Mouse (Mus musculus): ENCODE results near the gene Klrb1. TPM values are rescaled to one million over a fixed set of nuclear protein-coding genes. Genes with fewer than 3 reads are reported as not detected.
"Not testable (repeated sequence)": the region's sequence is repeated elsewhere in the genome, so short reads cannot be mapped to it uniquely, and the experiment has no call there.

Klrb1 gene
- polyA plus RNA-seq, 1 experiment from 2014 or later, result not detected

- not testable (repeated sequence) for ATAC-seq (replicated peaks; ENCODE audit: low FRiP score)
- WGBS, result 76% methylated on average over 6 of the region's 6 CpGs
Measured at GRCm38 (mm10) chr6:128747006-128747405, 24.1 kb upstream of the Klrb1 start.

GRCm38 (mm10) chr6:128737445-128737844 is 14.6 kb upstream of the Klrb1 start:
- 91% methylated on average over 7 of the region's 7 CpGs for WGBS
- no peak overlapping the region for H3K4me3 ChIP-seq (ENCODE audit: low read depth, low read length)
- no peaks in the 10 kb centered on the region for H3K9me3 ChIP-seq (ENCODE audit: control insufficient read depth, low read length)
- no peaks in the 10 kb centered on the region for H3K4me1 ChIP-seq (replicated peaks; ENCODE audit: control insufficient read depth, insufficient read depth, low read length)
- no peaks in the 10 kb centered on the region for H3K36me3 ChIP-seq (ENCODE audit: control insufficient read depth, insufficient read depth, low read length)
- H3K9ac ChIP-seq (ENCODE audit: low read length), result no peak overlapping the region
- no peak overlapping the region for H3K27ac ChIP-seq (ENCODE audit: low read depth, low read length)
- no peak for ATAC-seq (replicated peaks; ENCODE audit: low FRiP score)
- H3K27me3 ChIP-seq (ENCODE audit: control insufficient read depth, insufficient read depth, low read length), result no peaks in the 10 kb centered on the region
- no peak for DNase-seq (ENCODE audit: low spot score)
- no peak overlapping the region for H3K4me2 ChIP-seq (ENCODE audit: low read depth, low read length, severe bottlenecking)

More at GRCm38 (mm10) chr6:128747006-128747405, 24.1 kb upstream of the Klrb1 start:
- not testable (repeated sequence) for H3K9me3 ChIP-seq (ENCODE audit: control insufficient read depth, low read length); H3K27me3 ChIP-seq (ENCODE audit: control insufficient read depth, insufficient read depth, low read length); DNase-seq (ENCODE audit: low spot score); H3K4me2 ChIP-seq (ENCODE audit: low read depth, low read length, severe bottlenecking); H3K36me3 ChIP-seq (ENCODE audit: control insufficient read depth, insufficient read depth, low read length); H3K4me3 ChIP-seq (ENCODE audit: low read depth, low read length); H3K4me1 ChIP-seq (replicated peaks; ENCODE audit: control insufficient read depth, insufficient read depth, low read length); H3K27ac ChIP-seq (ENCODE audit: low read depth, low read length); H3K9ac ChIP-seq (ENCODE audit: low read length)

- Histone ChIP-seq H3K27me3 (ENCODE audit: control insufficient read depth, insufficient read depth, low read length) (no peaks in the 10 kb centered on the region), H3K4me1 (replicated peaks; ENCODE audit: control insufficient read depth, insufficient read depth, low read length) (no peaks in the 10 kb centered on the region), H3K9ac (ENCODE audit: low read length) (no peak overlapping the region), H3K4me3 (ENCODE audit: low read depth, low read length) (no peak overlapping the region), H3K27ac (ENCODE audit: low read depth, low read length) (no peak overlapping the region), H3K9me3 (ENCODE audit: control insufficient read depth, low read length) (no peaks in the 10 kb centered on the region), H3K4me2 (ENCODE audit: low read depth, low read length, severe bottlenecking) (no peak overlapping the region), H3K36me3 (ENCODE audit: control insufficient read depth, insufficient read depth, low read length) (no peaks in the 10 kb centered on the region)
- ATAC-seq (replicated peaks; ENCODE audit: low FRiP score) (no peak), DNase-seq (ENCODE audit: low spot score) (no peak)
Measured at GRCm38 (mm10) chr6:128736100-128736499, 13.2 kb upstream of the Klrb1 start.

- H3K9me3 ChIP-seq (ENCODE audit: control insufficient read depth, low read length), result no peaks in the 10 kb centered on the region
- no peak overlapping the region for H3K4me2 ChIP-seq (ENCODE audit: low read depth, low read length, severe bottlenecking)
- H3K9ac ChIP-seq (ENCODE audit: low read length), result no peak overlapping the region
- H3K36me3 ChIP-seq (ENCODE audit: control insufficient read depth, insufficient read depth, low read length), result no peaks in the 10 kb centered on the region
- no peak overlapping the region for H3K4me3 ChIP-seq (ENCODE audit: low read depth, low read length)
- ATAC-seq (replicated peaks; ENCODE audit: low FRiP score), result no peak
- no peaks in the 10 kb centered on the region for H3K27me3 ChIP-seq (ENCODE audit: control insufficient read depth, insufficient read depth, low read length)
- no peak overlapping the region for H3K27ac ChIP-seq (ENCODE audit: low read depth, low read length)
- no peaks in the 10 kb centered on the region for H3K4me1 ChIP-seq (replicated peaks; ENCODE audit: control insufficient read depth, insufficient read depth, low read length)
- no peak for DNase-seq (ENCODE audit: low spot score)
Measured at GRCm38 (mm10) chr6:128734896-128735295, 12.0 kb upstream of the Klrb1 start.

DNA sequence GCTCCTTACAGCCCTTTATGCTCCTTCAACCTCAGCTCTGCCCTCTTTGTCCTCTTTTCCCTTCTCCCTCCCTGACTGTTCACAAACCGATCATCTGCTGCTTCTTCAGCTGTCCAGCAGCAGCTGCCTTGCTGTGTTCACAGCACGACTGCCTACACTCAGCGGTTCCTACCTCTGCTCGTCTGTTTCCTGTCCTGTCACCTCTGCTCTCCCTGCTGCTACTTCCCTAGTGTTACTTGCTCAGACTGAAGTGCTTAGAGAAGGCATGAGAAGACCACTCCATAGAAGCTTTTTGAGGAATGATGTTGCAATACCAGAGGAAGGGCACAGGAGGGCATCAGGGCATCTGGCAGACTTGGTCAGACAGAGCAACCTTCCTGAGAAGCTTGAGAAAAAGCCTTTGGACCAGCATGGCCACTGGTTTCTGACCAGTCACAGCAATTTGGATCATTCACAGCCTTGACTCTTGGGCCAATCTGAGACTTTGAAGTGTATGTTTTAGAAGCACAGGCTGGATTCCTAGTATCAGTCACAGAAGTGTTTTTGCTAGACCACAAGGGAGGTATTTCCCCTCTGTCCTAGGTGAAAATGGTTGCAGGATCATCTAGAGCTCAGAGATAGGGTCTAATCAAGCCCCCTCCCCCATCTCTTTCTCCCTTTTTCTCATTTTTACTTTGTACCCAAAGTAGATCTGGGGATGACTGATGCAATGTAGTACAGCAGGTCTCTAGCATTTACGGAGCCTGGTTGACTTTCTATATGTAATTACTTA is 11.2 kb upstream of the Klrb1 start:
- no peaks in the 10 kb centered on the region for H3K9me3 ChIP-seq (ENCODE audit: control insufficient read depth, low read length)
- DNase-seq (ENCODE audit: low spot score), result no peak
- no peak overlapping the region for H3K4me3 ChIP-seq (ENCODE audit: low read depth, low read length)
- H3K4me2 ChIP-seq (ENCODE audit: low read depth, low read length, severe bottlenecking), result no peak overlapping the region
- 76% methylated on average over 5 of the region's 5 CpGs for WGBS
- no peaks in the 10 kb centered on the region for H3K4me1 ChIP-seq (replicated peaks; ENCODE audit: control insufficient read depth, insufficient read depth, low read length)
- H3K27me3 ChIP-seq (ENCODE audit: control insufficient read depth, insufficient read depth, low read length), result no peaks in the 10 kb centered on the region
- no peak for ATAC-seq (replicated peaks; ENCODE audit: low FRiP score)
- H3K27ac ChIP-seq (ENCODE audit: low read depth, low read length), result no peak overlapping the region
- no peak overlapping the region for H3K9ac ChIP-seq (ENCODE audit: low read length)
- H3K36me3 ChIP-seq (ENCODE audit: control insufficient read depth, insufficient read depth, low read length), result no peaks in the 10 kb centered on the region

- Histone ChIP-seq H3K4me2 (ENCODE audit: low read depth, low read length, severe bottlenecking) (no peak overlapping the region), H3K36me3 (ENCODE audit: control insufficient read depth, insufficient read depth, low read length) (no peaks in the 10 kb centered on the region), H3K4me1 (replicated peaks; ENCODE audit: control insufficient read depth, insufficient read depth, low read length) (no peaks in the 10 kb centered on the region), H3K9me3 (ENCODE audit: control insufficient read depth, low read length) (no peaks in the 10 kb centered on the region), H3K27me3 (ENCODE audit: control insufficient read depth, insufficient read depth, low read length) (no peaks in the 10 kb centered on the region), H3K4me3 (ENCODE audit: low read depth, low read length) (no peak overlapping the region), H3K27ac (ENCODE audit: low read depth, low read length) (no peak overlapping the region), H3K9ac (ENCODE audit: low read length) (no peak overlapping the region)
- ATAC-seq (replicated peaks; ENCODE audit: low FRiP score) (no peak), DNase-seq (ENCODE audit: low spot score) (no peak)
- WGBS, result 90% methylated on average over 3 of the region's 3 CpGs
Measured at GRCm38 (mm10) chr6:128732032-128732431, 9.2 kb upstream of the Klrb1 start.

- WGBS, result 89% methylated on average over 3 of the region's 3 CpGs
- H3K27ac ChIP-seq (ENCODE audit: low read depth, low read length), result no peak overlapping the region
- no peak overlapping the region for H3K4me3 ChIP-seq (ENCODE audit: low read depth, low read length)
- H3K9ac ChIP-seq (ENCODE audit: low read length), result no peak overlapping the region
- no peaks in the 10 kb centered on the region for H3K4me1 ChIP-seq (replicated peaks; ENCODE audit: control insufficient read depth, insufficient read depth, low read length)
- DNase-seq (ENCODE audit: low spot score), result no peak
- no peaks in the 10 kb centered on the region for H3K36me3 ChIP-seq (ENCODE audit: control insufficient read depth, insufficient read depth, low read length)
- no peaks in the 10 kb centered on the region for H3K27me3 ChIP-seq (ENCODE audit: control insufficient read depth, insufficient read depth, low read length)
- H3K4me2 ChIP-seq (ENCODE audit: low read depth, low read length, severe bottlenecking), result no peak overlapping the region
- no peak for ATAC-seq (replicated peaks; ENCODE audit: low FRiP score)
- H3K9me3 ChIP-seq (ENCODE audit: control insufficient read depth, low read length), result no peaks in the 10 kb centered on the region
Measured at GRCm38 (mm10) chr6:128701691-128702090, 21.2 kb downstream of the Klrb1 start.

- H3K4me3 ChIP-seq (ENCODE audit: low read depth, low read length), result no peak overlapping the region
- no peak for ATAC-seq (replicated peaks; ENCODE audit: low FRiP score)
- H3K9me3 ChIP-seq (ENCODE audit: control insufficient read depth, low read length), result no peaks in the 10 kb centered on the region
- H3K27me3 ChIP-seq (ENCODE audit: control insufficient read depth, insufficient read depth, low read length), result no peaks in the 10 kb centered on the region
- no peak overlapping the region for H3K9ac ChIP-seq (ENCODE audit: low read length)
- no peaks in the 10 kb centered on the region for H3K4me1 ChIP-seq (replicated peaks; ENCODE audit: control insufficient read depth, insufficient read depth, low read length)
- H3K4me2 ChIP-seq (ENCODE audit: low read depth, low read length, severe bottlenecking), result no peak overlapping the region
- H3K36me3 ChIP-seq (ENCODE audit: control insufficient read depth, insufficient read depth, low read length), result no peaks in the 10 kb centered on the region
- H3K27ac ChIP-seq (ENCODE audit: low read depth, low read length), result no peak overlapping the region
- DNase-seq (ENCODE audit: low spot score), result no peak
Measured at GRCm38 (mm10) chr6:128679574-128679973, 43.3 kb downstream of the Klrb1 start.

GRCm38 (mm10) chr6:128669936-128670335 is 52.9 kb downstream of the Klrb1 start:
- ATAC-seq (replicated peaks; ENCODE audit: low FRiP score) (no peak), DNase-seq (ENCODE audit: low spot score) (no peak)
- no peaks in the 10 kb centered on the region for H3K27me3 ChIP-seq (ENCODE audit: control insufficient read depth, insufficient read depth, low read length)
- H3K4me1 ChIP-seq (replicated peaks; ENCODE audit: control insufficient read depth, insufficient read depth, low read length), result no peaks in the 10 kb centered on the region
- 54% methylated on average over 4 of the region's 4 CpGs for WGBS
- H3K27ac ChIP-seq (ENCODE audit: low read depth, low read length), result no peak overlapping the region
- H3K9ac ChIP-seq (ENCODE audit: low read length), result no peak overlapping the region
- no peak overlapping the region for H3K4me3 ChIP-seq (ENCODE audit: low read depth, low read length)
- no peak overlapping the region for H3K4me2 ChIP-seq (ENCODE audit: low read depth, low read length, severe bottlenecking)
- no peaks in the 10 kb centered on the region for H3K36me3 ChIP-seq (ENCODE audit: control insufficient read depth, insufficient read depth, low read length)
- no peaks in the 10 kb centered on the region for H3K9me3 ChIP-seq (ENCODE audit: control insufficient read depth, low read length)
